Mouse (Mus musculus) spleen, postnatal 36 days (tissue): ENCODE data around the gene Snx13.

ENCODE experiments used
- DNase-seq, 2 experiments: peaks; one replicate each; pipeline ENCODE4 v3.0.0; 2022; ENCODE audit warnings: low spot score in 2 of 2, mixed read lengths in 1 of 2

Gene Snx13

GRCm38 (mm10) chr12:35191698-35192425 lies 144.9 kb downstream of the Snx13 start:
- peak; percentile 22 to 60 for DNase-seq

DNA sequence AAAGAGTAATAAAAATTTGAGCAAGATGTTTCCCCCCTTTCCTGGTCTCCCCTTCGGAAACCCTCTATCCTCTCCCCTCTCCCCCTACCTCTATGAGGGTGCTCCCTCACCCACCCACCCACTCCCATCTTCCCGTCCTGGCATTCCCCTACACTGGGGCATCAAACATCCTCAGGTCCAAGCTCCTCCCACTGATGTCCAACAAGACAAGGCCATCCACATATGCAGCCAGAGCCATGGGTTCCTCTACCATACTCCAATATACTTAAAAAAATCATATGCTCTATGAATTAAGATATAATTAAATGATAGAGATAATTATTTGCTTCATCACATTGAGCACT lies 145.4 kb downstream of the Snx13 start:
- DNase-seq: no peak
